Mouse (Mus musculus): Measurements from ENCODE around the gene Magi1.

DNA sequence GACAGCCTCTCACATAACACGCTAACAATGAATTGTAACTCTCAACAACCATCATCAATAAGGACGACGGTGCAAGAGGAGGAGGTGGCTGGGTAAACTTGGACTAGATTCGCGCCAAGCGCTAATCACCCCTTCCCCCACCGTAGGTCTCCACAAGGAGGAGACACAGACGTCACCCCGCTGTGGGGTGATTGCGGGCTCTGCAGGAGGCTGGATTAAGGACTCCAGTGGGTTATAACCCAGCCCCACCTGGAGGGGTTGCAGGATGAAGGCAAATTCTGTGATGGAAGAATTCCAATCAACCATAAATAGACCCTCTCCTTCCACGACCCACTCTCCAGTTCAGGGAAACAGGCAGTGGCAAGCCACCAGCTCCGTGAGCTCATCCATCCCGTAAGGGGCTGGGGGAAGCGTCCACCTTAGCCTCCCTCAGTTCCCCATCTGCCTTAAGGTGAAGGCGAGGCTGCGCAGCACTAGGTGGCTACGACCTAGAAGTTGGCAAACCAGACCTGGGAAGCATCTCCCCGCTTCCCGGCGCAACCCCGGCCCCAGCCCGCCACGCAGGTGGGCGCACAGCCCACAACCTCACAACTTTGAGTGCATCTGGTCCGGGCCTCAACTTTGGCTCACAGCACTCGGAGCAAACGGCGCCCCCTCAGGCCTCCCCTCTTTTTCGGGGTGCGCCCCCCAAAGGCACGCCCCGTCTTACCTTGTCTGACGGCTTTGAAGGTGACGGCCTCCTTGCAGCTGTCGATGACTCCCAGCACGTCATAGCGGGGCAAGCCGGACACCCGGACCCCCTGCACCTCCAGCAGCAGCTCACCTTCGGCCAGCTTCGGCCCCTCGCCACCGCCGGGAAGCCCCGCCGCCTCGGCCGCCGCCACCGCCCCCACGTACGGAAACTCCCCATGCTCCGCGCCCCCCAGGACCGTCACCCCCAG is 1.1 kb downstream of the Magi1 start:
- TF ChIP-seq CTCF (IDR thresholded peaks at IDR 0.05; ENCODE audit: insufficient read depth, low read depth, low read length) = no peak
- no peak for TF ChIP-seq POLR2A (IDR thresholded peaks at IDR 0.05; ENCODE audit: insufficient read depth, low read depth, low read length)

All from olfactory bulb, adult 2 months (tissue).